Mouse (Mus musculus) retina, postnatal 1 day (tissue): Measurements from ENCODE around the gene Olfr1249.
"Not testable (repeated sequence)": the region's sequence is repeated elsewhere in the genome, so short reads cannot be mapped to it uniquely, and the experiment has no call there.

Experiments
- DNase-seq: peaks from one replicate; pipeline ENCODE4 v3.0.0-alpha.2; 2012

Gene Olfr1249

DNA sequence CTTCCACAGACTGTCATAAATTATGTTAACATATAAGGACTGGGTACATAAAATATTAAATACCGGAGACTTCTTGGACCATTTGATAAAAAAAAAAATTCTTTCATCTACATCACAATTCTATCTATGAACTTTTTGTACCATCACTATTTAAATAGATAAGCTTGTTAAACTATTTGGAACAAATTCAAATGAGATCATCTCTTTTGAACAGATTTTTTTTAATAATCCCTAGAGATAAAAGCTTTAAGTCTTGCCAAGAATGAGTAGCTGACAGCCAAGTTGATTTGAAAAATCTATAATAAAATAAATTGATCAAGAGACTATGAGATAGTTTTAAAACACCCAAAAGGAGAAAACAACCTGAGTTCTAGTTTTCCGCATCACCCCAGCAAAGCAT, at the start of gene Olfr1249:
Gene Olfr1249 (minus strand): TSS at position 101 of the 400 bp plus-strand sequence.
- DNase-seq, result no peak

GRCm38 (mm10) chr2:89671836-89672235, 37.1 kb upstream of the Olfr1249 start, which contains the start of gene Olfr1251:
Olfr1251 (minus strand) TSS chr2:89671936.
- no peak for DNase-seq

GRCm38 (mm10) chr2:89661367-89661766, 26.6 kb upstream of the Olfr1249 start, which contains the start of gene Olfr1250:
Olfr1250 (minus strand) TSS chr2:89661467.
- no peak for DNase-seq

DNA sequence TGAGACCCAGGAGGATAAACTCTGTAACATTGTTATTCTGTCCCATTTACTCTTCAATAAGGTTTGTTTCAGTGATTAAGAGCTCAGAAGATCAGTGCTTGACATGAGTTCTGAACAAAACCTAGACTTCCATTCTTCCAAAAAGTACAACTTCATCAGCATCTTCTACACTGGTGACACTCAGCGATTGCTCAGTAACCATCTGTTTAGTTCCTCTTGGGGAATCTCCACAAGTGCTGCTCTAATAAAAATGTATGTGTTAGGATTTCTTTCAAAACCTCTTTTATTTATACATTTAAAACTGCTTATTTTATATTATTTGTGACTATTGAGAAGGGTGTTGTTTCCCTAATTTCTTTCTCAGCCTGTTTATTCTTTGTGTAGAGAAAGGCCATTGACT, 16.6 kb downstream of the Olfr1249 start, which contains the start of gene Olfr1248:
Gene Olfr1248 (minus strand): TSS at position 101 of the 400 bp plus-strand sequence.
- not testable (repeated sequence) for DNase-seq

GRCm38 (mm10) chr2:89614030-89614429, 20.8 kb downstream of the Olfr1249 start, which contains the start of gene Olfr1247:
Olfr1247 (minus strand) TSS chr2:89614130.
- no peak for DNase-seq

DNA sequence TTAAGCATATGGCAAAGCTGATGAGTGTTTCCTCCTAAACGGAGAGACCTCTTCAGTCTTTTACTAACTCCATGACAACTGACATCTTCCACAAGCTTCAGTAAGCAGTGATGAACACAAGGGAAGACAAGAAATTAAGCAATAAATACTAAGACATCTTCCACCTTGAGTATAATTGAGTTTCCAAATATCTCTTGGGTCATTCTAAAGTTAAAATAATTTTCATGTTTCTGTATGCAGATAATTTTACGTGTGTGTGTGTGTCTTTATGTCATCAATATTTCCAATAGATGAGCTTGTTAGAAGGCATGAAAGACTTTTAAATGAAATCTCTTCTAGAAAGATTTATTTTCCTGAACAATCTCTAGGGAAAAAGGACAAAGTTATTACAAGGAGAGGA, 41.7 kb downstream of the Olfr1249 start, which contains the start of gene Olfr1246:
Gene Olfr1246 (minus strand): TSS at position 101 of the 400 bp plus-strand sequence.
- no peak for DNase-seq
